Mouse (Mus musculus) hindbrain, embryonic 16.5 days (tissue): ENCODE results near the gene Fkbp5. TPM values are rescaled to one million over a fixed set of nuclear protein-coding genes. Genes with fewer than 3 reads are reported as not detected.

Source experiments
- ATAC-seq: fragments of 200-750 bp; cut with Nextera tagmentation; 2 replicates; pipeline ENCODE4 v1.8.0; 2017; ENCODE audit warnings: moderate TSS enrichment, moderate library complexity
- H3K27ac ChIP-seq: fragments of 300-500 bp; sonication (generic); 2 replicates; pipeline ENCODE4 v1.5.1; 2014; ENCODE audit warnings: low read depth, mild to moderate bottlenecking, control low read depth, low read length, moderate library complexity
- H3K27me3 ChIP-seq: fragments of 300-500 bp; sonication (generic); replicated peaks from 2 replicates; pipeline ENCODE4 v1.6.1; 2014; ENCODE audit warnings: low read length; ENCODE audit not compliant: control insufficient read depth, insufficient read depth
- H3K36me3 ChIP-seq: fragments of 300-500 bp; sonication (generic); 2 replicates; pipeline ENCODE4 v1.6.1; 2014; ENCODE audit warnings: mild to moderate bottlenecking, low read length, moderate library complexity, mixed read lengths; ENCODE audit not compliant: control insufficient read depth, insufficient read depth
- H3K4me1 ChIP-seq: fragments of 300-500 bp; sonication (generic); 2 replicates; pipeline ENCODE4 v1.6.1; 2014; ENCODE audit warnings: low read depth, low read length; ENCODE audit not compliant: control insufficient read depth, insufficient read depth
- H3K4me2 ChIP-seq: fragments of 300-500 bp; sonication (generic); 2 replicates; pipeline ENCODE4 v1.6.1; 2014; ENCODE audit warnings: mild to moderate bottlenecking, low read length, control low read depth, moderate library complexity
- H3K4me3 ChIP-seq: fragments of 300-500 bp; sonication (generic); 2 replicates; pipeline ENCODE4 v1.5.1; 2014; ENCODE audit warnings: mild to moderate bottlenecking, low read length, control low read depth, moderate library complexity
- H3K9ac ChIP-seq: fragments of 300-500 bp; sonication (generic); 2 replicates; pipeline ENCODE4 v1.6.1; 2014; ENCODE audit warnings: low read depth, mild to moderate bottlenecking, control low read depth, low read length, moderate library complexity
- H3K9me3 ChIP-seq: fragments of 300-500 bp; sonication (generic); 2 replicates; pipeline ENCODE4 v1.6.1; 2014; ENCODE audit warnings: mild to moderate bottlenecking, low read length, moderate library complexity; ENCODE audit not compliant: control insufficient read depth
- WGBS: fragments of 180-500 bp; shearing (Covaris S2); extraction: QIAGEN DNeasy Blood & Tissue Kit; methylation state at CpG from one replicate; pipeline ENCODE4 v1.1.7; 2014; 5-methylcytosine and 5-hydroxymethylcytosine counted together
- polyA plus RNA-seq: library from polyadenylated mRNA; unstranded; fragments of >200 nt; fragmentation: Nextera tagmentation; extraction: Ambion mirVana; gene quantifications from 2 replicates; pipeline ENCODE4 v1.2.1, GENCODE M21; 2015

The Fkbp5 gene
- polyA plus RNA-seq, 1 experiment from 2014 or later: 26.7 TPM

DNA sequence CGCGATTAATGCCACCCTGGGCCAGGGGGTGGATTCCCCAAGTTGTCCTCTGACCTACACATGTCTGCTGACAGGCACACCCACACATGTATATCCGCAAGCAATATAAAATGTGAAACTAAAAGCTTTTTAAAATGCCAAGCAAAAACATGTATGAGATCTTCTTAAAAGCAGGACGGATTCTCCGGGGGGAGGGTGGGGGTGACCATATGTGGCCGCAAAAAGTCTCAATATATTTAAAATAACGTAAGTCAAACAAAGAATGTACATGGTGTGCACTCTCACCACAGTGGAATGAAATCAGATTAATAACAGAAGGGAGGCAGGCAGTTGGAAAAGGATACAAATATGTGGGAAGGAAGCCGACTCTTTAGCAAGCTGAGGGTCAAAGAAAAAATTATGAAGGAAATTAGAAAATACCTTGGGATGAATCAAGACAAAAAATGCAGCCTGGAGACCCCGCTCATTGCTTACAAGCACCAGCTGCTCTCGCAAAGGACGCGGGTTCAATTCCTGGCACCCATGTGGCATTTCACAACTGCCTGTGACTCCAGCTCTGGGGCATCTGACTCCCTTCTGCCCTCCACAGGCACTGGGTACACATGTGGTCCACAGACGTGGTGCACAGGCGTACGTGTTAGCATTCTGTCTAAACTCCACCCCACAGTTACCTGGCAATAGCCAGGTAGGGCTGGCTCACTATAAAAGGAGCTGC, 123.1 kb downstream of the Fkbp5 start:
- H3K4me3 ChIP-seq: no peak overlapping the region
- WGBS: 84% methylated on average over 15 of the region's 15 CpGs
- no peak overlapping the region for H3K27ac ChIP-seq
- no peak for ATAC-seq
- H3K36me3 ChIP-seq: peaks cover 2% of the 10 kb centered on the region; the same call in 1 of the 2 replicates
- H3K27me3 ChIP-seq: no peaks in the 10 kb centered on the region
- no peak overlapping the region for H3K9ac ChIP-seq
- H3K4me2 ChIP-seq: no peak overlapping the region
- no peaks in the 10 kb centered on the region; the same call in 1 of the 2 replicates for H3K4me1 ChIP-seq
- no peaks in the 10 kb centered on the region for H3K9me3 ChIP-seq

DNA sequence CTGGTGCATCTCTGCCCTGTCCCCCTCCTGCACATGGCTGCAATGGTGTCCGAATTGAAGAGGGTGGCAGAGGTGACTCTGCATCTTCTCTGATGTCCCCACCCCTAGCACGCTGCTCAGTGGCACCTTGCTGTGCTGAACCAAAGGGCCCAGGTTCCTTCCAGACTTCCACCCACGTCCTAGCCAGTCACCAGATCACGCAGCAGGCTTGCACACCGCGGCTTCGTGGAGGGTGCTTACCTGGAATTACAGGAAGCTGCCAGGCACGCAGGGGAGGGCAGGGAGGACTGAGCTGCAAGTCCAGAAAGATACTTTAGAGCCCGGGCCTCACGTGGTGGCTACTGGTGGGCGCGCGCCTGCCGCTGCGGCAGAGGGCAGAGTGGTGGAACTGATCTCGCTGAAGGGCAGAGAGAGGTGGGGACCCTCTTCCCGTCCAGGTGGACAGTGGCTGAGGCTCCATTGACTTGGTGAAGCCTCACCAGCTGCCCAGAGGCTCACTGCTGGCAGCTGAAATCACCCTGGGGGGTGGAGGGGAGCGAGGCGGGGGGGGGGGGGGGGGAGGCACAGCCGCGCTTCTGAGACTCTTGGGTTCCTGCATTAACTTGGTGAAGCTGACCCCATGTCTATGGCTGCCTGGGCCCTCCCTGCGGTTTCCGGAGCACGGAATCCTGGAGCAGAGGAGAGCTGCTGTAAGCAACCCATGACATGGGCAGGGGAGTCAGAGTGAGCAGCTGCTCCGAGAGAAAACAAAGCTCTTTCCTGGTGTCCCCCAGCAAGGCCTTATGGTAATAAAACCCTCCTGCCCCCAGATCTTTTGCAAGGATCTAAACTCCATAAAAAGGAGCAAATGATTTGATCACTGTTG, 125.5 kb downstream of the Fkbp5 start:
- Histone ChIP-seq H3K9me3 (no peaks in the 10 kb centered on the region), H3K4me1 (no peaks in the 10 kb centered on the region; the same call in 1 of the 2 replicates), H3K36me3 (no peaks in the 10 kb centered on the region), H3K9ac (no peak overlapping the region), H3K27me3 (peaks cover 3% of the 10 kb centered on the region; the same call in 1 of the 2 replicates), H3K27ac (no peak overlapping the region), H3K4me3 (no peak overlapping the region), H3K4me2 (no peak overlapping the region; the same call in 1 of the 2 replicates)
- ATAC-seq: no peak
- 13% methylated on average over 23 of the region's 25 CpGs for WGBS

GRCm38 (mm10) chr17:28388534-28388933, 128.8 kb downstream of the Fkbp5 start:
- Histone ChIP-seq H3K4me1 (no peaks in the 10 kb centered on the region; the same call in 1 of the 2 replicates), H3K9me3 (no peaks in the 10 kb centered on the region), H3K4me3 (no peak overlapping the region), H3K27me3 (peaks cover 3% of the 10 kb centered on the region; the same call in 1 of the 2 replicates), H3K9ac (no peak overlapping the region), H3K4me2 (no peak overlapping the region), H3K27ac (no peak overlapping the region), H3K36me3 (no peaks in the 10 kb centered on the region)
- no peak for ATAC-seq
- 90% methylated on average over 3 of the region's 3 CpGs for WGBS

DNA sequence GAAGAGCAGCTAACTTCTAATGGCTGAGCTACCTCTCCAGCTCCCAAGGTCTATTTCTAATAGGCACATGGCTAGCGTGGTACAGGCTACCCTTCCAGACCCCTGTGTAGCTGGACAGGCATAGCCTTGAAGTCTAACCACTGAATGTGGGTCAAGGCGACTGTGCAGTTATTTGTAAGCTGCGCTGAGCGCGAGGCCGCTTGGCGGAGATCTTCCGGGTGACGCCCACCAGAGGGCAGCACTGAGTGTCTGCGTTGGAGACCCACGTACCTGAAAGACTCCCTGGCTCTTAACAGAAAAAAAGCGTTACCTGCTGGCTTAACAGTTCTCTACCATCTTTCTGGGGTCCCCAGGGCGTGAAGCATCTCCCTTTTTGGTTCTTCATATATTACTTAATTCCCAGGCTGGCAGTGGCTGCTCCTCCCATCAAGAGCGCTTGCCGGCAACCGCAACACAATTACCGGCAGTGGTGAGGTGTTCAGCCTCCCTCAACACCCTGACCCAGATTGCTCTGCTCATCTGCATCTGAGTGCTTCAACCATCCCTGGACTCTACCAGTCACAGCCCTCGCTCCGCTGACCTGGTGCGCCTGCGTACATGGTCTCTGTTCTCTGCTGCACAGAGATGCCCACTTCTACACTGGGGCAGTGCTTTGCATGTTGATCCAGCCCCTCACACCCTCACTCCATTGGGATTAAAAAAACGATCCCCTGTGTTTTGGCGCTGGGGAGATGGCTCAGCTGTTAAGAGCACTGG, 131.0 kb downstream of the Fkbp5 start:
- H3K27ac ChIP-seq: no peak overlapping the region; the same call in 1 of the 2 replicates

GRCm38 (mm10) chr17:28384298-28384697, 133.0 kb downstream of the Fkbp5 start:
- no peaks in the 10 kb centered on the region for H3K9me3 ChIP-seq
- H3K4me1 ChIP-seq: no peaks in the 10 kb centered on the region
- ATAC-seq: no peak
- 69% methylated on average over 4 of the region's 4 CpGs for WGBS
- no peak overlapping the region for H3K4me3 ChIP-seq
- H3K4me2 ChIP-seq: no peak overlapping the region
- no peak overlapping the region for H3K9ac ChIP-seq
- H3K27ac ChIP-seq: no peak overlapping the region
- no peaks in the 10 kb centered on the region for H3K36me3 ChIP-seq
- peaks cover 3% of the 10 kb centered on the region; the same call in 1 of the 2 replicates for H3K27me3 ChIP-seq

More for the DNA sequence above, 131.0 kb downstream of the Fkbp5 start:
- Histone ChIP-seq H3K36me3 (no peaks in the 10 kb centered on the region), H3K4me3 (peak overlapping the region; percentile 24), H3K4me1 (no peaks in the 10 kb centered on the region), H3K9ac (peak overlapping the region; percentile 2), H3K9me3 (no peaks in the 10 kb centered on the region), H3K4me2 (peak overlapping the region; percentile 62), H3K27me3 (peaks cover 3% of the 10 kb centered on the region; the same call in 1 of the 2 replicates)
- 5% methylated on average over 23 of the region's 23 CpGs for WGBS
- peak; percentile 80 for ATAC-seq

GRCm38 (mm10) chr17:28380255-28380654, 137.1 kb downstream of the Fkbp5 start:
- no peak overlapping the region for H3K4me2 ChIP-seq
- no peaks in the 10 kb centered on the region for H3K36me3 ChIP-seq
- ATAC-seq: no peak
- peaks cover 6% of the 10 kb centered on the region for H3K27me3 ChIP-seq
- H3K9me3 ChIP-seq: no peaks in the 10 kb centered on the region
- no peaks in the 10 kb centered on the region for H3K4me1 ChIP-seq
- no peak overlapping the region for H3K4me3 ChIP-seq
- WGBS: 9% methylated on average over 6 of the region's 6 CpGs
- no peak overlapping the region for H3K9ac ChIP-seq
- H3K27ac ChIP-seq: no peak overlapping the region

- Histone ChIP-seq H3K36me3 (no peaks in the 10 kb centered on the region), H3K4me3 (no peak overlapping the region), H3K27me3 (peaks cover 18% of the 10 kb centered on the region), H3K9ac (no peak overlapping the region), H3K9me3 (no peaks in the 10 kb centered on the region), H3K4me2 (no peak overlapping the region), H3K27ac (no peak overlapping the region), H3K4me1 (no peaks in the 10 kb centered on the region; the same call in 1 of the 2 replicates)
- no peak for ATAC-seq
- WGBS: 21% methylated on average over 17 of the region's 17 CpGs
Measured at GRCm38 (mm10) chr17:28375592-28376061, 141.7 kb downstream of the Fkbp5 start.

DNA sequence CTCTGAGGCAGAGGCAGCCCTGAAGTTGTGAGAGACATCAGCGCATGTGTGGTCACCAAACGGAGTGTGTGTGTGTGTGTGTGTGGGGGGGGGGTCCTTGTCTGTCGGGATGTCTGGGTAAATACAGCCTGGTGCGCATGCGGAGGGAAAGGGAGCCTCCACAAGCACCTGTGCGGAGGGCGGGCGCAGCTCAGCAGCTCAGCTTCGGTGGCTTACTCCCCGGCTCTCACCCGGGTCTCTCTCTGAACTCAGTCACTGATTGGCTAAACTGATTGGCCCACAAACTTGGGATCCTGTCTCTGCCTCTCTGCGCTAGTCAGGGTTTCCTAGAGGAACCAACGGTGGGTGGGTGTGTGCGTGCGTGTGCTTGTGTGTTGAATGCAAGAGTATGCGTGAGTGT, 142.8 kb downstream of the Fkbp5 start:
- Histone ChIP-seq H3K4me3 (no peak overlapping the region), H3K27me3 (peaks cover 18% of the 10 kb centered on the region), H3K4me1 (no peaks in the 10 kb centered on the region; the same call in 1 of the 2 replicates), H3K4me2 (peak overlapping the region; percentile 23; the same call in 1 of the 2 replicates), H3K27ac (no peak overlapping the region), H3K9ac (no peak overlapping the region), H3K36me3 (no peaks in the 10 kb centered on the region), H3K9me3 (no peaks in the 10 kb centered on the region)
- no peak for ATAC-seq
- WGBS: 16% methylated on average over 16 of the region's 16 CpGs
